Mouse (Mus musculus) MEL (cell line): ENCODE data around the gene Ppp1r35. TPM values are rescaled to one million over a fixed set of nuclear protein-coding genes. Genes with fewer than 3 reads are reported as not detected.

ENCODE experiments used
- DNase-seq: peaks from one replicate; pipeline ENCODE4 v3.0.0; 2011; ENCODE audit warnings: low read depth, low spot score
- H3K27ac ChIP-seq: 2 replicates; pipeline ENCODE4 v1.5.1; 2012; ENCODE audit warnings: low read depth, mild to moderate bottlenecking, control low read depth, low read length, moderate library complexity; ENCODE audit not compliant: control insufficient read depth
- H3K27me3 ChIP-seq, 2 experiments: fragments of 150-350 bp in 1 of 2; sonication (generic) in 1 of 2; 2 replicates each; pipeline ENCODE4 v1.6.1; 2012; ENCODE audit warnings: low read length in 2 of 2, mild to moderate bottlenecking in 2 of 2, improper control_type of control experiment in 1 of 2, moderate library complexity in 1 of 2; ENCODE audit not compliant: insufficient read depth in 2 of 2, control insufficient read depth in 1 of 2
- H3K36me3 ChIP-seq, 2 experiments: 2 replicates each; pipeline ENCODE4 v1.6.1; 2012 to 2014; ENCODE audit warnings: low read length in 2 of 2, improper control_type of control experiment in 1 of 2, inconsistent platforms in 1 of 2, mild to moderate bottlenecking in 1 of 2; ENCODE audit not compliant: insufficient read depth in 2 of 2, control insufficient read depth in 1 of 2
- H3K4me1 ChIP-seq, 2 experiments: fragments of 150-350 bp in 1 of 2; sonication (generic) in 1 of 2; 2 replicates each; pipeline ENCODE4 v1.6.1; 2012; ENCODE audit warnings: low read length in 2 of 2, improper control_type of control experiment in 1 of 2, mild to moderate bottlenecking in 1 of 2; ENCODE audit not compliant: insufficient read depth in 2 of 2, control insufficient read depth in 1 of 2
- H3K4me3 ChIP-seq, 2 experiments: fragments of 150-350 bp in 1 of 2; sonication (generic) in 1 of 2; 2 replicates each; pipeline ENCODE4 v1.5.1; 2012; ENCODE audit warnings: low read depth in 2 of 2, low read length in 2 of 2, mild to moderate bottlenecking in 2 of 2, moderate library complexity in 2 of 2, control low read depth in 1 of 2, improper control_type of control experiment in 1 of 2; ENCODE audit not compliant: control insufficient read depth in 1 of 2, insufficient read depth in 1 of 2
- H3K79me2 ChIP-seq: 2 replicates; pipeline ENCODE4 v1.6.1; 2012; ENCODE audit warnings: mild to moderate bottlenecking, low read length, moderate library complexity; ENCODE audit not compliant: control insufficient read depth, poor library complexity, insufficient read depth
- H3K9ac ChIP-seq: 2 replicates; pipeline ENCODE4 v1.6.1; 2012; ENCODE audit warnings: low read depth, mild to moderate bottlenecking, control low read depth, low read length, moderate library complexity; ENCODE audit not compliant: control insufficient read depth, poor library complexity, severe bottlenecking
- H3K9me3 ChIP-seq: fragments of 150-350 bp; sonication (generic); replicated peaks from 2 replicates; pipeline ENCODE4 v1.6.1; 2012; ENCODE audit warnings: mild to moderate bottlenecking, low read length, improper control_type of control experiment, moderate library complexity; ENCODE audit not compliant: insufficient read depth
- BHLHE40 ChIP-seq: IDR thresholded peaks from 2 replicates; pipeline ENCODE4 v1.6.1; 2012; ENCODE audit warnings: low read depth, mild to moderate bottlenecking, inconsistent platforms, low read length, improper control_type of control experiment, borderline replicate concordance
- CHD2 ChIP-seq: IDR thresholded peaks from 2 replicates; pipeline ENCODE4 v1.6.1; 2011; ENCODE audit warnings: low read length, improper control_type of control experiment
- CTCF ChIP-seq, 3 experiments: IDR thresholded peaks in 2 of 3; conservative IDR thresholded peaks in 1 of 3; 2 replicates each; pipeline ENCODE4 v1.5.1; 2011 to 2012; ENCODE audit warnings: low read length in 3 of 3, low read depth in 2 of 3, mild to moderate bottlenecking in 2 of 3, improper control_type of control experiment in 1 of 3, inconsistent platforms in 1 of 3, mixed read lengths in 1 of 3, moderate library complexity in 1 of 3; ENCODE audit not compliant: control insufficient read depth in 1 of 3, insufficient read depth in 1 of 3, poor library complexity in 1 of 3, severe bottlenecking in 1 of 3
- E2F4 ChIP-seq: IDR thresholded peaks from 2 replicates; pipeline ENCODE4 v1.6.1; 2011; ENCODE audit warnings: low read depth, low read length, improper control_type of control experiment, borderline replicate concordance
- ELF1 ChIP-seq: IDR thresholded peaks from 2 replicates; pipeline ENCODE4 v1.6.1; 2014; ENCODE audit warnings: low read depth, mild to moderate bottlenecking, inconsistent platforms, low read length, improper control_type of control experiment, moderate library complexity
- GABPA ChIP-seq: IDR thresholded peaks from 2 replicates; pipeline ENCODE4 v1.6.1; 2012; ENCODE audit warnings: low read depth, mild to moderate bottlenecking, inconsistent platforms, low read length, improper control_type of control experiment, moderate library complexity
- GATA1 ChIP-seq: IDR thresholded peaks from 2 replicates; pipeline ENCODE4 v1.6.1; 2011; ENCODE audit warnings: low read depth, low read length, improper control_type of control experiment
- HCFC1 ChIP-seq: IDR thresholded peaks from 2 replicates; pipeline ENCODE4 v1.6.1; 2012; ENCODE audit warnings: low read depth, mild to moderate bottlenecking, inconsistent platforms, low read length, improper control_type of control experiment, moderate library complexity
- MAFK ChIP-seq: IDR thresholded peaks from 2 replicates; pipeline ENCODE4 v1.6.1; 2011; ENCODE audit warnings: low read depth, mild to moderate bottlenecking, low read length, improper control_type of control experiment, borderline replicate concordance
- MAX ChIP-seq: IDR thresholded peaks from 2 replicates; pipeline ENCODE4 v1.6.1; 2011; ENCODE audit warnings: low read length, improper control_type of control experiment
- MAZ ChIP-seq: IDR thresholded peaks from 2 replicates; pipeline ENCODE4 v1.6.1; 2012; ENCODE audit warnings: low read depth, mild to moderate bottlenecking, inconsistent platforms, low read length, improper control_type of control experiment
- MEF2A ChIP-seq: IDR thresholded peaks from 2 replicates; pipeline ENCODE4 v1.6.1; 2014; ENCODE audit warnings: low read depth, mild to moderate bottlenecking, inconsistent platforms, low read length, improper control_type of control experiment; ENCODE audit not compliant: poor library complexity, insufficient replicate concordance, severe bottlenecking; ENCODE audit errors: extremely low read depth
- MXI1 ChIP-seq: IDR thresholded peaks from 2 replicates; pipeline ENCODE4 v1.6.1; 2011; ENCODE audit warnings: mild to moderate bottlenecking, low read depth, low read length, improper control_type of control experiment
- MYB ChIP-seq: IDR thresholded peaks from 2 replicates; pipeline ENCODE4 v1.6.1; 2011; ENCODE audit warnings: mild to moderate bottlenecking, low read depth, low read length, improper control_type of control experiment
- MYC ChIP-seq: IDR thresholded peaks from 2 replicates; pipeline ENCODE4 v1.6.1; 2011; ENCODE audit warnings: low read depth, mild to moderate bottlenecking, low read length, improper control_type of control experiment, moderate library complexity
- NELFE ChIP-seq: IDR thresholded peaks from 2 replicates; pipeline ENCODE4 v1.6.1; 2011; ENCODE audit warnings: low read depth, low read length, improper control_type of control experiment
- NRF1 ChIP-seq: IDR thresholded peaks from 2 replicates; pipeline ENCODE4 v1.6.1; 2014; ENCODE audit warnings: low read depth, mild to moderate bottlenecking, inconsistent platforms, low read length, improper control_type of control experiment, moderate library complexity; ENCODE audit not compliant: poor library complexity, insufficient read depth, severe bottlenecking
- POLR2AphosphoS5 ChIP-seq: IDR thresholded peaks from 2 replicates; pipeline ENCODE4 v1.6.1; 2012; ENCODE audit warnings: low read depth, borderline replicate concordance, mild to moderate bottlenecking, inconsistent platforms, low read length, moderate library complexity, mixed read lengths
- RCOR1 ChIP-seq: IDR thresholded peaks from 2 replicates; pipeline ENCODE4 v1.6.1; 2012; ENCODE audit warnings: low read depth, mild to moderate bottlenecking, inconsistent platforms, low read length, improper control_type of control experiment
- SIN3A ChIP-seq: IDR thresholded peaks from 2 replicates; pipeline ENCODE4 v1.6.1; 2012; ENCODE audit warnings: low read length, improper control_type of control experiment, inconsistent platforms
- TCF12 ChIP-seq: IDR thresholded peaks from 2 replicates; pipeline ENCODE4 v1.6.1; 2014; ENCODE audit warnings: low read depth, mild to moderate bottlenecking, inconsistent platforms, low read length, improper control_type of control experiment, moderate library complexity
- UBTF ChIP-seq: IDR thresholded peaks from 2 replicates; pipeline ENCODE4 v1.6.1; 2012; ENCODE audit warnings: low read depth, mild to moderate bottlenecking, inconsistent platforms, low read length, improper control_type of control experiment, moderate library complexity, borderline replicate concordance; ENCODE audit not compliant: insufficient read depth
- ZC3H11A ChIP-seq: IDR thresholded peaks from 2 replicates; pipeline ENCODE4 v1.6.1; 2012; ENCODE audit warnings: low read depth, mild to moderate bottlenecking, inconsistent platforms, low read length, improper control_type of control experiment
- ZMIZ1 ChIP-seq: IDR thresholded peaks from 2 replicates; pipeline ENCODE4 v1.6.1; 2012; ENCODE audit warnings: low read depth, mild to moderate bottlenecking, inconsistent platforms, low read length, improper control_type of control experiment, moderate library complexity
- polyA plus RNA-seq, 2 experiments: library from polyadenylated mRNA; stranded (reverse) in 1 of 2; unstranded in 1 of 2; fragments of >175 nt in 1 of 2; fragments of >200 nt in 1 of 2; gene quantifications; 2 replicates each; pipeline versions ENCODE4 v1.2.1 to v1.2.4; 2012; ENCODE audit warnings: low replicate concordance in 2 of 2, low read depth in 1 of 2; ENCODE audit not compliant: insufficient read length in 2 of 2, insufficient read depth in 1 of 2, missing spikeins in 1 of 2
- total RNA-seq: library from RNA; depleted of rRNA; stranded (reverse); fragments of 300-350 nt; gene quantifications from 2 replicates; pipeline ENCODE4 v1.2.3, GENCODE M21; 2012

The Ppp1r35 gene
- total and polyA plus RNA-seq, 3 experiments: 35.0 to 46.2 TPM; not detected in 1

GRCm38 (mm10) chr5:137808316-137808715 lies 29.7 kb downstream of the Ppp1r35 start:
- DNase-seq: no peak
- no peaks in the 10 kb centered on the region for H3K36me3 ChIP-seq
- H3K79me2 ChIP-seq: no peaks in the 10 kb centered on the region
- H3K27me3 ChIP-seq: no peaks in the 10 kb centered on the region
- no peak overlapping the region for H3K27ac ChIP-seq
- H3K4me3 ChIP-seq: no peak overlapping the region
- no peak overlapping the region for H3K9ac ChIP-seq
- no peak for TF ChIP-seq TCF12
- no peak for TF ChIP-seq MYC
- H3K4me1 ChIP-seq: no peaks in the 10 kb centered on the region
- H3K9me3 ChIP-seq: no peaks in the 10 kb centered on the region

GRCm38 (mm10) chr5:137817466-137818222 lies 39.0 kb downstream of the Ppp1r35 start:
- no peaks in the 10 kb centered on the region for H3K79me2 ChIP-seq
- H3K9me3 ChIP-seq: no peaks in the 10 kb centered on the region
- no peak overlapping the region for H3K9ac ChIP-seq
- no peak for TF ChIP-seq RCOR1
- TF ChIP-seq MEF2A: no peak
- TF ChIP-seq SIN3A: no peak
- no peak for TF ChIP-seq MYC
- no peak for TF ChIP-seq MAFK
- TF ChIP-seq CTCF (IDR thresholded peaks at IDR 0.05 in 2 of 3, conservative IDR thresholded peaks at IDR 0.05 in 1 of 3; ENCODE audit: control insufficient read depth in 1 of 3, insufficient read depth in 1 of 3, low read depth in 2 of 3, low read length in 3 of 3, poor library complexity in 1 of 3, severe bottlenecking in 1 of 3): no peak
- no peak for TF ChIP-seq NRF1
- no peak for TF ChIP-seq MAZ
- TF ChIP-seq ZMIZ1: no peak
- TF ChIP-seq GABPA: no peak
- no peak overlapping the region for H3K27ac ChIP-seq
- no peak for DNase-seq
- H3K36me3 ChIP-seq: no peaks in the 10 kb centered on the region
- H3K4me3 ChIP-seq: no peak overlapping the region
- no peaks in the 10 kb centered on the region; a peak in 1 of 4 replicates for H3K27me3 ChIP-seq
- H3K4me1 ChIP-seq: no peaks in the 10 kb centered on the region

- H3K9ac ChIP-seq: no peak overlapping the region
- H3K4me1 ChIP-seq: no peaks in the 10 kb centered on the region
- no peaks in the 10 kb centered on the region for H3K79me2 ChIP-seq
- H3K27me3 ChIP-seq: no peaks in the 10 kb centered on the region
- no peak for DNase-seq
- no peak overlapping the region for H3K4me3 ChIP-seq
- no peak overlapping the region for H3K27ac ChIP-seq
- no peaks in the 10 kb centered on the region for H3K9me3 ChIP-seq
- no peaks in the 10 kb centered on the region; a peak in 2 of 4 replicates for H3K36me3 ChIP-seq
- TF ChIP-seq MXI1 (no peak), MAFK (no peak), MYC (no peak), ELF1 (no peak), BHLHE40 (no peak), POLR2AphosphoS5 (no peak), GATA1 (no peak), HCFC1 (no peak), CHD2 (no peak), MYB (no peak), E2F4 (no peak), ZC3H11A (no peak), MEF2A (no peak), ZMIZ1 (no peak), UBTF (no peak), NELFE (no peak), MAX (no peak)
Measured at GRCm38 (mm10) chr5:137822126-137822525, 43.5 kb downstream of the Ppp1r35 start.
